In genomic region chrX:36161567-36161966, GRCm38 (mm10) we compare ENCODE assay signal across 14 mouse cellular contexts. TPM values are rescaled to one million over a fixed set of nuclear protein-coding genes. Genes with fewer than 3 reads are reported as not detected.
A peak's percentile ranks its signal among the peaks of the same experiment; 100 is the strongest.
DNase-seq lines count a peak whose midpoint lies in the region; ATAC-seq lines count a peak whose summit lies in the region.
"Had no signal": no experiment of that assay in that cellular context is flagged by ENCODE, and none has a peak within 500 bp of the region (broad histone marks: within the 10 kb centered on the region; RNA-seq: fewer than 3 reads in every experiment).

No protein-coding gene starts in this region.

- intact Hi-C loops in heart, postnatal 14 days (cut with DNase I): no loop called here

- H3K27ac ChIP-seq in intestine, embryonic 16.5 days (ENCODE audit: low read length): no peak overlapping the region
- H3K27ac ChIP-seq: liver, embryonic 13.5 days; stomach, postnatal 0 days had no signal

- H3K4me2 ChIP-seq in intestine, embryonic 16.5 days (ENCODE audit: low read depth, low read length): no peak overlapping the region
- H3K4me2 ChIP-seq: liver, embryonic 13.5 days had no signal

- H3K9ac ChIP-seq in intestine, embryonic 16.5 days (ENCODE audit: low read depth, low read length): no peak overlapping the region
- H3K9ac ChIP-seq: liver, embryonic 13.5 days had no signal

- H3K9me3 ChIP-seq in intestine, embryonic 16.5 days (ENCODE audit: control insufficient read depth, low read length): no peaks in the 10 kb centered on the region
- H3K9me3 ChIP-seq: liver, embryonic 13.5 days; megakaryocyte, embryonic 14.5 days had no signal

- no peak overlapping the region for H3K4me3 ChIP-seq in intestine, embryonic 16.5 days (ENCODE audit: low read length)
- H3K4me3 ChIP-seq: liver, embryonic 13.5 days; megakaryocyte, embryonic 14.5 days had no signal

- no peaks in the 10 kb centered on the region for H3K27me3 ChIP-seq in intestine, embryonic 16.5 days (replicated peaks; ENCODE audit: control insufficient read depth, insufficient read depth, low read length)
- H3K27me3 ChIP-seq: liver, embryonic 13.5 days had no signal

- ATAC-seq in intestine, embryonic 16.5 days: no peak
- ATAC-seq: hindbrain, embryonic 16.5 days had no signal

- DNase-seq in cerebellum, postnatal 10 days: peak; percentile 64 to 65
- no peak for DNase-seq in cerebellum, adult 11-12 months
- peak; percentile 30 to 37 for DNase-seq in heart, postnatal 14 days
- DNase-seq in heart, adult 9 months (ENCODE audit: low spot score in 2 of 2): no peak
- DNase-seq in lung, postnatal 10 days: peak; percentile 5
- no peak for DNase-seq in lung, postnatal 25 days (ENCODE audit: low spot score)
- DNase-seq in kidney, adult 8-10 months: peak; percentile 13 to 28
- DNase-seq: cerebellum, postnatal 36 days; liver, embryonic 13.5 days had no signal

- H3K36me3 ChIP-seq in intestine, embryonic 16.5 days (ENCODE audit: control insufficient read depth, insufficient read depth, low read length): no peaks in the 10 kb centered on the region
- H3K36me3 ChIP-seq: liver, embryonic 13.5 days had no signal

- no peaks in the 10 kb centered on the region for H3K4me1 ChIP-seq in intestine, embryonic 16.5 days (ENCODE audit: control insufficient read depth, insufficient read depth, low read length)
- H3K4me1 ChIP-seq: liver, embryonic 13.5 days had no signal

- 36% methylated on average over 4 of the region's 4 CpGs for WGBS in intestine, embryonic 16.5 days

RNA-seq across cellular contexts. Expression of gene Zcchc12, which starts 34.1 kb away (rescaled TPM):
- total RNA-seq in heart, postnatal 14 days (2021): under 1 TPM; 0.17 TPM
- polyA plus RNA-seq in intestine, embryonic 16.5 days (2015; fragmentation: Nextera tagmentation; extraction: Ambion mirVana): 18.1 and 19.6 TPM in 2 replicates
- total RNA-seq: gastrocnemius, postnatal 36 days had no signal

RNA-seq across cellular contexts. Expression of gene Il13ra1, which starts 49.7 kb away (rescaled TPM):
- 10 to 100 TPM; 38.0 to 45.0 TPM for total RNA-seq in heart, postnatal 14 days (2021)
- 24.3 TPM in 2 replicates for polyA plus RNA-seq in intestine, embryonic 16.5 days (2015; fragmentation: Nextera tagmentation; extraction: Ambion mirVana)

Comparison
In these comparisons a context has a peak if more than half of its experiments do, and no peak if none do; other contexts are left out.
1. DNase-seq: peak in cerebellum, postnatal 10 days (2 of 2), heart, postnatal 14 days (2 of 2), lung, postnatal 10 days (single experiment) and kidney, adult 8-10 months (2 of 2); none in cerebellum, adult 11-12 months (single experiment), heart, adult 9 months (0 of 2) and lung, postnatal 25 days (single experiment).